Mouse (Mus musculus) midbrain, postnatal 0 days (tissue): ENCODE measurements around the gene Qdpr. TPM values are rescaled to one million over a fixed set of nuclear protein-coding genes. Genes with fewer than 3 reads are reported as not detected.

Experiments used
- ATAC-seq: fragments of 200-750 bp; cut with Nextera tagmentation; 2 replicates; pipeline ENCODE4 v1.8.0; 2017; ENCODE audit warnings: moderate number of reproducible peaks, mild to moderate bottlenecking, moderate TSS enrichment, moderate library complexity; ENCODE audit not compliant: low FRiP score
- DNase-seq: peaks from one replicate; pipeline ENCODE4 v3.0.0-alpha.2; 2015; ENCODE audit warnings: low spot score
- H3K27ac ChIP-seq: fragments of 300-500 bp; sonication (generic); 2 replicates; pipeline ENCODE4 v1.5.1; 2014; ENCODE audit warnings: low read depth, mild to moderate bottlenecking, low read length, mixed read lengths
- H3K27me3 ChIP-seq: fragments of 300-500 bp; sonication (generic); 2 replicates; pipeline ENCODE4 v1.6.1; 2014; ENCODE audit warnings: low read length, control low read depth, mixed read lengths; ENCODE audit not compliant: insufficient read depth
- H3K36me3 ChIP-seq: fragments of 300-500 bp; sonication (generic); 2 replicates; pipeline ENCODE4 v1.6.1; 2014; ENCODE audit warnings: low read length, control low read depth, mixed read lengths; ENCODE audit not compliant: insufficient read depth
- H3K4me1 ChIP-seq: fragments of 300-500 bp; sonication (generic); 2 replicates; pipeline ENCODE4 v1.6.1; 2014; ENCODE audit warnings: mild to moderate bottlenecking, control low read depth, antibody characterized with exemption, low read length, mixed read lengths; ENCODE audit not compliant: insufficient read depth
- H3K4me2 ChIP-seq: fragments of 300-500 bp; sonication (generic); 2 replicates; pipeline ENCODE4 v1.6.1; 2014; ENCODE audit warnings: low read depth, mild to moderate bottlenecking, low read length, mixed read lengths; ENCODE audit not compliant: poor library complexity, severe bottlenecking
- H3K4me3 ChIP-seq: fragments of 300-500 bp; sonication (generic); 2 replicates; pipeline ENCODE4 v1.5.1; 2014; ENCODE audit warnings: low read depth, mild to moderate bottlenecking, low read length, moderate library complexity
- H3K9ac ChIP-seq: fragments of 300-500 bp; sonication (generic); replicated peaks from 2 replicates; pipeline ENCODE4 v1.6.1; 2014; ENCODE audit warnings: mild to moderate bottlenecking, low read length, moderate library complexity, mixed read lengths; ENCODE audit not compliant: poor library complexity, severe bottlenecking
- H3K9me3 ChIP-seq: fragments of 300-500 bp; sonication (generic); 2 replicates; pipeline ENCODE4 v1.6.1; 2016; ENCODE audit warnings: low read length, control low read depth
- CTCF ChIP-seq: IDR thresholded peaks from 2 replicates; pipeline ENCODE4 v1.5.1; 2016; ENCODE audit warnings: antibody characterized with exemption, mild to moderate bottlenecking
- WGBS: fragments of 180-500 bp; shearing (Covaris S2); extraction: QIAGEN DNeasy Blood & Tissue Kit; methylation state at CpG from one replicate; pipeline ENCODE4 v1.1.7; 2014; 5-methylcytosine and 5-hydroxymethylcytosine counted together
- polyA plus RNA-seq: library from polyadenylated mRNA; unstranded; fragments of >200 nt; fragmentation: Nextera tagmentation; extraction: Ambion mirVana; gene quantifications from 2 replicates; pipeline ENCODE4 v1.2.1, GENCODE M21; 2015
- total RNA-seq: library from RNA; depleted of rRNA; stranded (reverse); fragments of >200 nt; gene quantifications from 2 replicates; pipeline ENCODE4 v1.2.3, GENCODE M21; 2014; rRNA removed

Gene Qdpr
- total RNA-seq (37.3 and 40.0 TPM in 2 replicates), polyA plus RNA-seq (139 and 147 TPM in 2 replicates)

DNA sequence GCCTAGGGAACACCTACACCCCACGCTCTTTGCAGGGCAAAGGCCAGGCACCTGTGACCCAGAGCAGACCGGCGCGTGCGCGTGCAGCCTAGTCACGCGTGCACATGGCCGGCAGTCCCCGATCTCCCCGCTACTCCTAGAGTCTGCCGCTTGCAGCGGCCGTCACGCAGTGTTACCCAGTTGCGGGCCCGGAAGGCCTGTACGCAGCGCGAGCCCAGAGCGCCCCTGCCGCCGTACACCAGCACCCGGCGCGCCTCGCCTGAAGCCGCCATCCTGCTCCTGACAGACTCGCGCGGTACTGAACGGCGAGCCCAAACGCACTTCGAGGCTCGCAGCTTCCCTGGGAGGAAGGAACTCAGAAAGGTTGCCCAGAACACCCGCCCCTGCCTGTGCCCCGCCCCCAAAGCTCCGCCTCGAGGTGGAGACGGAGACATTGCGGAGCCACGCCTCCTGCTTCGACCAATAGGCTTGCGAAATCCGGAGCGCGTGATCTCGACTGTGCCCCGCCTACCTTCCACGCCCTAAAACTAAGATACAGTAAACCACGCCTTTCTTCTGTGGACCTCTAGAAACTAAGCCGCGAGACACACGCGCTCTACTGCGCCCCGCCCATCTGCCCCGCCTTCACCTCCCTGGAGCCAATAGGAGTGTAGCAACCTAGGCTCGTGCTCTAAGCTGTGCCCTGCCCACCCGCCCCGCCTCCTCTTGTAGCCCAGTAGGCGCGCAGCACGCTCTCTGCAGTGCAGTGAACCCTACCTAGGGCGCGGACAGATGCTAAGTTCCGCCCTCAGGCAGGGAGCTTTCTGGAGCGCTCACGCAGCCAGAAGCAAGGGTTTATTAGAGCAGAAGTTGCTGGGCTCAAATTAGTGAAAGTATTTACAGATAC is at the start of gene Qdpr:
Gene Qdpr (minus strand): TSS at position 406 of the 886 bp plus-strand sequence.
- H3K36me3 ChIP-seq, result no peaks in the 10 kb centered on the region
- H3K4me3 ChIP-seq, result peak within 1 kb of the TSS; percentile 71
- peaks cover 13% of the 10 kb centered on the region for H3K4me1 ChIP-seq
- WGBS, result under 1% methylated on average over 70 of the region's 70 CpGs
- H3K9ac ChIP-seq, result peak within 1 kb of the TSS; percentile 69
- ATAC-seq (peak; percentile 99), DNase-seq (peak; percentile 99)
- H3K4me2 ChIP-seq, result peak within 1 kb of the TSS; percentile 95
- no peaks in the 10 kb centered on the region for H3K27me3 ChIP-seq
- no peaks in the 10 kb centered on the region for H3K9me3 ChIP-seq
- H3K27ac ChIP-seq, result peak within 1 kb of the TSS; percentile 64
- no peak; the same call in 1 of the 2 replicates for TF ChIP-seq CTCF

DNA sequence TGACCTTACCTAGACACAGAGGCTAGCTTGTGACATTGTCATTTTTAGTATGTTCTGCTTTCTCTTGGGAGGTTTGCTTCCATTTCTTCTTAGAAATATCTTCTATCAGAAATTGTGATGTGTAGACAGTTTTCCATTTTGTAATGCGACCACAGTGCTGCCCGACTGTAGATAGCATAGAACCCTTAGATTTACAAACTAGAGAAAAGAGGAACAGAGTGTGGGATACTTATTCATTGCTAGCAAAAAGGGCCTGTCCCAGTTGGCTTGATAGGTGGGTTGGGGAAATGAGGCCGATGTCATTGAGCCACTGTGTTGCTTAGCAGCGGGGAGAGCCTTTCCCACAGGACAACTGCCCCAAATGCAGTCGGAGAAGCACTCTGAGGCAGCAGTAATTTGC is 47.5 kb upstream of the Qdpr start:
- no peaks in the 10 kb centered on the region for H3K27me3 ChIP-seq
- H3K36me3 ChIP-seq, result peaks cover 21% of the 10 kb centered on the region
- 0 out of 2 replicates have a peak, but pooled peaks cover 3% of the 10 kb centered on the region for H3K4me1 ChIP-seq
- no peak overlapping the region for H3K4me3 ChIP-seq
- no peak for ATAC-seq
- DNase-seq, result no peak
- no peak overlapping the region for H3K9ac ChIP-seq
- WGBS, result 89% methylated on average over 5 of the region's 5 CpGs
- H3K27ac ChIP-seq, result no peak overlapping the region
- H3K9me3 ChIP-seq, result no peaks in the 10 kb centered on the region
- H3K4me2 ChIP-seq, result no peak overlapping the region
- no peak for TF ChIP-seq CTCF

DNA sequence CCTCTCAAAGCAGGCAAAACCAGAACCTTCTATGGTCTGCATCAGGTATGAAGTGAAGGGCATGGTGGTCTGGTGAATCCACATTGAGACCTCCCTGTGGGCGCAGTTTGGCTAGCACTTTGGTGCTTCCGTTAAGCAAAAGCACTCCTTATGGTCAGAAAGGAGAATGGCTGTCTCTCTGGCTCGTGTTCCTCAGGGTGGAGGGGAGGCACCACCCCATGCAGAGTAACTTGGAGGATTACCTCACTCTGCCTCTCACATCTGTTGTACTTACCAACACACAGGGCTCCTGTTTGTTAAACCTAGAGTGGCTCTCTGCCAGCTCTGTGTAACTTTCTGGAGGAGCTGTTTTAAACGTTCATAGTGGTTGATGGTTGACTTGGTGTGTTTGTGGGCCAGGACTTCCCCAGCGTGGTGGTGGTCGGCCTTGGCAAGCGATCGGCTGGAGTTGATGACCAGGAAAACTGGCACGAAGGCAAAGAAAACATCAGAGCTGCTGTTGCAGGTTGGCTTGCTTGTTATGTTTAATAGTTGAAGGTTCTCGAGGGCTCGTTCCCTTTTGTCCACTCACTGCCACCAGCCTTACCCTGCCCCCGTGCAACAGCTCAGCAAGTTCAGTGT is 47.0 kb upstream of the Qdpr start:
- ATAC-seq, result no peak
- Histone ChIP-seq H3K9me3 (no peaks in the 10 kb centered on the region), H3K9ac (no peak overlapping the region), H3K27ac (no peak overlapping the region), H3K4me1 (0 out of 2 replicates have a peak, but pooled peaks cover 3% of the 10 kb centered on the region), H3K27me3 (no peaks in the 10 kb centered on the region), H3K4me2 (no peak overlapping the region), H3K36me3 (peaks cover 20% of the 10 kb centered on the region), H3K4me3 (no peak overlapping the region)
- WGBS, result 88% methylated on average over 12 of the region's 12 CpGs
- DNase-seq, result no peak
- no peak for TF ChIP-seq CTCF

DNA sequence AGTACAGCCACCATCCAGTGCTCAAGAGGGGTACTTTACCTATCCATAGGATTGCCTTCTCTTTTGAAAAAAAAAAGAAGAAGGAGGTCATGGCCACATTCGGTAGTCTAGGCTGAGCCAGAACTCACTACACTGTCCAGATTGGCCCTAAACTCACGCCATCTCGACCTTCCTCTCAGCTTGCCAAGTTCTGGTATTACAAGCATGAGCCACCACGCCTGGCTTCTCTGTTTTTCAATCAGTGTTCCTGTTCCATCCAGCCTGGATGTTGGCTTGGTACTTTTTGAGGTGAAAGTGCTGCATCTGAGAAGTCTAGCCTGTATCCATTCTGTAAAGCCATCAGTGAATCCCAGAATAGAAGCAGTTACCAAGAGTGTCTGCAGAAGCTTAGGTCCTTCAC is 46.4 kb upstream of the Qdpr start:
- 89% methylated on average over 4 of the region's 4 CpGs for WGBS
- no peak for TF ChIP-seq CTCF
- ATAC-seq (no peak), DNase-seq (no peak)
- peaks cover 18% of the 10 kb centered on the region for H3K36me3 ChIP-seq
- no peaks in the 10 kb centered on the region for H3K27me3 ChIP-seq
- no peak overlapping the region for H3K4me3 ChIP-seq
- 0 out of 2 replicates have a peak, but pooled peaks cover 3% of the 10 kb centered on the region for H3K4me1 ChIP-seq
- no peak overlapping the region for H3K9ac ChIP-seq
- H3K9me3 ChIP-seq, result no peaks in the 10 kb centered on the region
- H3K27ac ChIP-seq, result no peak overlapping the region
- H3K4me2 ChIP-seq, result no peak overlapping the region

DNA sequence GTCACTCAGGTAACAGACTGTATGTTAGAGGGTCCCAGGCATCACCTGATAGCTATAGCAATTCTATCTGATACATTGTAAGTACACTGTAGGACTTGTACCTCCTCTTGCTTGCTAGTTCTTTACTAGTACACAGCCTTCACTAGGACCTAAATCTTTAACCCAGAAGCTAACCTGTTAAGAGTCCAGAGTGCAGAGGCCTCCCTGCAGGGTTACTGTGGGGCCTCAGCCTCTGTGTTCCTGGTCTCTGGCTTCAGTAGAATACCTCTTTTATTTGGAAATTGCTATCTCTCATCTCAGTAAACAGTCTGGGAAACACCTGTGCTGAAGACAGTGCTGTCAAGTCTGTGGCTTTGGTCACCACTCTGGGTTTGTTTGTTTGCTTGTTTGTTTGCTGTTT is 46.0 kb upstream of the Qdpr start:
- Histone ChIP-seq H3K9me3 (no peaks in the 10 kb centered on the region), H3K9ac (no peak overlapping the region), H3K4me3 (no peak overlapping the region), H3K27me3 (no peaks in the 10 kb centered on the region), H3K27ac (no peak overlapping the region), H3K4me1 (0 out of 2 replicates have a peak, but pooled peaks cover 3% of the 10 kb centered on the region), H3K36me3 (peaks cover 18% of the 10 kb centered on the region), H3K4me2 (no peak overlapping the region)
- ATAC-seq (no peak), DNase-seq (no peak)
- TF ChIP-seq CTCF, result no peak

DNA sequence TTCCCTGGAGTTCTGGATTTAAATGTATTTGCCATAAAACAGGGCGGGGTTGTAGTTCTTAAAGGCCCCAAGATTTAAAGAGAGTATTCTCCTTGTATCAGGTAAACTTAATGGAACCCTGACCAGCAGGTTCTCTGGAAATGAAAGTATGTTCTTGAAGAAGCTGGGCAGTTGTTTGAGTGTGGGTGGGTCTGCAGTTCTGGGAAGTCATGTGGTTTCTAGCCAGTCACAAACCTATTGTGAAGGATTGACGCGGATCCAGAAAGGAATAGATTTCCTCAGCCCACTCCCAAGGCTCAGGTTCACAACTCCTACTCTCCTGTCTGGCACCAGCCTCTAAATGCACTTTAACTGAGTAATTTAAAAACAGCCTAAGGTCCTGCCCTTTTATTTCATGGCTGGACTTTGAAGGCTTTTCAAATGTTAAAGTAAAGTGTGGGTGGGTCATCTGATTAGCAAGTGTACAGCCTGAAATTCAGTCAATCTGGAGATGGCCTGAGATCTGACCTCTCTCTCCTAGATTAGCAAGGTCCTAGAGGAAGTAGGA is 45.5 kb upstream of the Qdpr start:
- Histone ChIP-seq H3K36me3 (peaks cover 13% of the 10 kb centered on the region), H3K4me3 (no peak overlapping the region), H3K4me1 (0 out of 2 replicates have a peak, but pooled peaks cover 3% of the 10 kb centered on the region), H3K4me2 (no peak overlapping the region), H3K27ac (no peak overlapping the region), H3K9me3 (no peaks in the 10 kb centered on the region), H3K9ac (no peak overlapping the region), H3K27me3 (no peaks in the 10 kb centered on the region)
- no peak for ATAC-seq
- DNase-seq, result no peak
- TF ChIP-seq CTCF, result no peak
- 85% methylated on average over 3 of the region's 3 CpGs for WGBS
